Mouse (Mus musculus): ENCODE results near the gene Pard3. TPM values are rescaled to one million over a fixed set of nuclear protein-coding genes. Genes with fewer than 3 reads are reported as not detected.

Gene Pard3
- polyA plus RNA-seq, 1 experiment from 2014 or later: 24.2 TPM

DNA sequence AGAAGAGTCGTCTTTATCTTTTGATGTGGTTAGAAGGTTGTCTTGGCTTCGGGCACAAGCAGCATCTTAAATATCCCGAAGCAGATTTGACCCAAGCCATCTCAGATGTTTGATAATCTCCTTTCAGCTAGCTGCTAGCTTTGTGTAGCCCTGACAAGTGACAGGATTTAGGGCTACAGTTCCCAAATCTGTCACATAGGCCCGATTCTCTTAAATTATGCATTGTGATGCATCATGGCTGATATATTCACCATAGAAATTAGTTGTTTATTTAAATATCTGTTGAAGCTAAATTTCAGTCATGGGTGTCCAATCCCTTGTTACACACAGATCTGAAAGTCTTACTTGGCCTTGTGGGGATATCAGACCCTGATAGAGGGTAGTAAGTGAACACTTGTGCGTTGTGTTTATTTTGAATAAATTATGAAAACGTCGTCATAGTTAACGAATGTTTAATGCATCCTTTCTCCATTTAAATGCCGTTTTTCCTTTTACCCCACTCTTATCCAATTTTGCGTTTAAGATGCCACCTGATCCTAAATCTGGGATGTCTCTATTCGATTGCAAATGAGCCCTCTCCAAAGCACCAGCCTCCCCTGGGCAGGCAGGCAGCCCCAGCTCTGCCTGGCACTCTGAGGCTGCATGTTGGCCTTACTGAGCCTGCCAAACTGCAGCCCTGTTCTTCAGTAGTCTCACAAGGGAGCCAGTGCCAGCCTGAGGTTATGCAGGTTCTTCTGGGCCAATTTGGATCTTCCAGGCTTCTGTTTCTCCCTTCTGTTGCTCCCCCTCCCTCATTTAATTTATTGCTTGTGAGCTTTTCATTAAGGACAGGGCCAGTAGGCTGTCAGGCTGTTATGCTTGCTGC is 315.5 kb downstream of the Pard3 start:
- Histone ChIP-seq H3K36me3 (peaks cover 41% of the 10 kb centered on the region), H3K4me3 (no peak overlapping the region), H3K27ac (no peak overlapping the region), H3K27me3 (ENCODE audit: insufficient read depth, poor library complexity, severe bottlenecking) (no peaks in the 10 kb centered on the region), H3K4me1 (replicated peaks) (no peaks in the 10 kb centered on the region), H3K9me3 (0 out of 2 replicates have a peak, but pooled peaks cover 7% of the 10 kb centered on the region)
- WGBS: 69% methylated on average over 11 of the region's 11 CpGs
- no peak for DNase-seq (ENCODE audit: low spot score)

DNA sequence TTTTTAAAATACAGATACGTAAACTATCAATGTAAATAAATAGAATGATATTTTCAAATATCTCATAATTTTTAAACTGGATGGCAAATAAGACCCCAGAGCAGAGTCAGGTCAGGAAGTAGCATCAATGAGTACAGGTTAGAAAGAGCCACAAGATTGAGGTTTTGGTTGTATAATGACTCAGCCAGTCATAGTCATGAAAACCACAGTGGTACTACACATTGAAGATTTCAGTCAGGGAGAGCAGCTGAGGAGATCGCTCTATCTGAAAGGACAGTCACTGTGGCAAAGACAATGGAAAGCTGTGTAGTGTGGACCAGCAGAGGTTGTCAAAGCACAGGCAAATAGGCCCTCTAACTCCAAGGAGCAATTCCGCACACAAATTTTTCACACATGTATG is 317.6 kb downstream of the Pard3 start:
- Histone ChIP-seq H3K9me3 (0 out of 2 replicates have a peak, but pooled peaks cover 7% of the 10 kb centered on the region), H3K27me3 (ENCODE audit: insufficient read depth, poor library complexity, severe bottlenecking) (no peaks in the 10 kb centered on the region), H3K36me3 (peaks cover 56% of the 10 kb centered on the region), H3K4me3 (no peak overlapping the region), H3K27ac (no peak overlapping the region), H3K4me1 (replicated peaks) (no peaks in the 10 kb centered on the region)
- no peak for DNase-seq (ENCODE audit: low spot score)
- WGBS: 95% methylated on average over 3 of the region's 3 CpGs

DNA sequence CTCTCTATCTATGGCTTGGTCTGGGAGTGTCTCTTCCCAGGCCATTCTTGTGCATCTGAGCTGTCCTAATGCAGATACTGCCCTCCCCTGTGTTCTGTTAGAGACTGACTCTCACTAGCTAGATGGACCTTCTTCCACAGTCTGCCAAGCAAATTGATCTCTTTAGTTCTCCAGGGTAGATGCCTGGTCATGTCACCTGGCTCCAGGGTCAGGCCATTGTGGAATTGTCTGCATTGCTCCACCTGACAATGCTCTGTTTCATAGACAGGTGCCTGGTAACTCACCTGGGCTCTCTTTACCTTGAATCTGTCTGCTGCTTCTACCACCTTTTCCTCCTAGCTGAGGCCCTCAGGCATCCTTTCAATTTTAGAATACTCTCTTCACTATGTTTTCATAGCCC is 329.0 kb downstream of the Pard3 start:
- no peak overlapping the region for H3K4me3 ChIP-seq
- no peaks in the 10 kb centered on the region for H3K27me3 ChIP-seq (ENCODE audit: insufficient read depth, poor library complexity, severe bottlenecking)
- no peak for DNase-seq (ENCODE audit: low spot score)
- peaks cover 46% of the 10 kb centered on the region for H3K36me3 ChIP-seq
- peaks cover 10% of the 10 kb centered on the region; the same call in 1 of the 2 replicates for H3K9me3 ChIP-seq
- H3K4me1 ChIP-seq (replicated peaks): no peaks in the 10 kb centered on the region
- H3K27ac ChIP-seq: no peak overlapping the region

DNA sequence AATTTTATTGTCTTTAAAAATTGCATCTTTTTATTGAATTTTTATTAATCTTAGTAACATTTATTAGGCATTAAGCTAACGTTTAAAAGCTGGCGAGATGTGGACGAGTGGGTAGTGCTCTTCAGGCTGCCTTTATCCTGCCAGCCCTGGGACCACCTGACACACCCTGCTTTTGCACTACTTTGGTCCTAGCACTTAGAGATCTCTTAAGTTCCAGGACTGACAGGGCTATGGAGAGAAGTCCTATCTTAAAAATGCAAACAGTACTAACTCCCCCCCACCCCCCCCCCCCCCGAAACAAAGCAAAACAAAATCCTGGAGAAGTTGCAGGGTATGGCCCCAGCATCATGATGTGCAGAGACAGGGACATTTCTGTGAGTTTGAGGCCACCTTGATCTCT is 331.8 kb downstream of the Pard3 start:
- Histone ChIP-seq H3K27me3 (ENCODE audit: insufficient read depth, poor library complexity, severe bottlenecking) (no peaks in the 10 kb centered on the region), H3K9me3 (no peaks in the 10 kb centered on the region), H3K36me3 (peaks cover 43% of the 10 kb centered on the region), H3K4me1 (replicated peaks) (no peaks in the 10 kb centered on the region), H3K27ac (no peak overlapping the region), H3K4me3 (no peak overlapping the region)
- no peak for DNase-seq (ENCODE audit: low spot score)
- WGBS: 83% methylated on average over 4 of the region's 4 CpGs

DNA sequence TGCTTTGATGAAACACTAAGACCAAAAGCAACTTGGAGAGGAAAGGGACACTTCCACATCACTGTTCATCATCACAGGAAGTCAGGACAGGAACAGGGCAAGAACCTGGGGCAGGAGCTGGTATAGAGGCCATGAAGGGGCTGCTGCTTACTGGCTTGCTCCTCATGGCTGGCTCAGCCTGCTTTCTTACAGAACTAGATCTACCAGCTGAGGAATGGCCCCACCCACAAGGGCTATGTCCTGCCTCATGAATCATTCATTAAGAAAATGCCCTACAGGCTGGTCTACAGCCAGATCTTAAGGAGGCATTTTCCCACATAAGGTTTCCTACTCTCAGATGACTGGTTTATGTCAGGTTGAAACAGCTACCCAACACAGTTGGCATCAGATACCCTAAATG is 342.1 kb downstream of the Pard3 start:
- Histone ChIP-seq H3K36me3 (peaks cover 32% of the 10 kb centered on the region), H3K27me3 (ENCODE audit: insufficient read depth, poor library complexity, severe bottlenecking) (no peaks in the 10 kb centered on the region), H3K4me3 (no peak overlapping the region), H3K4me1 (replicated peaks) (peaks cover 7% of the 10 kb centered on the region; the same call in 1 of the 2 replicates), H3K27ac (no peak overlapping the region), H3K9me3 (no peaks in the 10 kb centered on the region)
- no peak for DNase-seq (ENCODE audit: low spot score)

DNA sequence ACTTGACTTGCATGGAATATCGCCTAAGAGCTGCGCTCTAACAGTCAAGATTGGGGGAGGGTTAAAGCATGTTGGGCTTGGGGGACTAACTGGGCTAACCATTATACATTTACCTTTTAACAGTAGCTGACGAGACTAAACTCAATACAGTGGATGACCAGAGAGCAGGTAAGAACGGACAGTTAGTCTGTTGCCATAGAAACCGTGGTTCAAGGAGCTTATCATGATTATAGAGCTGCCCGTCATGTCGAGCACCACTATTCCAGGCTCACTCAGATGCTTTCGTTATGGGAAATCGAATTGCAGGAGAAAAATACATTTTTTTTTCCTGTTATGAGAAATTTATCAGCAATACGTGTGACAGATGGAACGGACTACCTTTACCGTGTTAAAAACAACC is 346.9 kb downstream of the Pard3 start:
- Histone ChIP-seq H3K27ac (no peak overlapping the region), H3K9me3 (no peaks in the 10 kb centered on the region), H3K36me3 (peaks cover 27% of the 10 kb centered on the region), H3K27me3 (ENCODE audit: insufficient read depth, poor library complexity, severe bottlenecking) (no peaks in the 10 kb centered on the region), H3K4me3 (no peak overlapping the region), H3K4me1 (replicated peaks) (peaks cover 3% of the 10 kb centered on the region; the same call in 1 of the 2 replicates)
- WGBS: 92% methylated on average over 12 of the region's 12 CpGs
- no peak for DNase-seq (ENCODE audit: low spot score)

DNA sequence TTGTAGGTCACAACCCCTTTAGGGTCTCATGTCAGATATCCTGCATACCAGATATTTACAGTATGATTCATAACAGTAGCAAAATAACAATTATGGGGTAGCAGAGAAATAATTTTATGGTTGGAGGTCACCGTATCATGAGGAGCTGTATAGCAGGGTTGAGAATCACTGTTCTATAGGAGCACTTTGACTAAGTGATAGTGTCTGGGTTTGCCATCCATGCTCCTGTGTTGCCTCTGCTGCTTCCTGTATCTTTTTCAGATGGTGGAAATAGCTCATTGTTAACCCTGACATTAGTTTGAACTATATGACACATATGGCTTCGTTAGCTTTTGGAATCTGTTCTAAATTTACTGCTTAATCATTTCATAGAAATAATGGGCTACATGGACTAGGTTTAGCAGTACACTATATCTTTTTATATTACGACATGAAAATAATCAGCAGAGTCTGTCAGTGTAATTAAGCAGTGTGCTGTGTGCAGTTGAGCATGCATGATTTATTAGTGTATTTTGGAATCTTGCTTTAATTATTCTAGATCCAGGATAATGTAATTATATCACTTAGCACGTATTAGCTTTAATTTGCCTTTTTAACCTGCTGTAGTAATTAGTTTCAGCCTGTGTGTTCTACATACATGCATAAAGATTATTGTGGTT is 347.6 kb downstream of the Pard3 start:
- H3K27me3 ChIP-seq (ENCODE audit: insufficient read depth, poor library complexity, severe bottlenecking): no peaks in the 10 kb centered on the region
- H3K4me1 ChIP-seq (replicated peaks): no peaks in the 10 kb centered on the region
- 95% methylated on average over 4 of the region's 4 CpGs for WGBS
- H3K4me3 ChIP-seq: no peak overlapping the region
- peaks cover 25% of the 10 kb centered on the region for H3K36me3 ChIP-seq
- H3K9me3 ChIP-seq: no peaks in the 10 kb centered on the region
- no peak for DNase-seq (ENCODE audit: low spot score)
- H3K27ac ChIP-seq: no peak overlapping the region

DNA sequence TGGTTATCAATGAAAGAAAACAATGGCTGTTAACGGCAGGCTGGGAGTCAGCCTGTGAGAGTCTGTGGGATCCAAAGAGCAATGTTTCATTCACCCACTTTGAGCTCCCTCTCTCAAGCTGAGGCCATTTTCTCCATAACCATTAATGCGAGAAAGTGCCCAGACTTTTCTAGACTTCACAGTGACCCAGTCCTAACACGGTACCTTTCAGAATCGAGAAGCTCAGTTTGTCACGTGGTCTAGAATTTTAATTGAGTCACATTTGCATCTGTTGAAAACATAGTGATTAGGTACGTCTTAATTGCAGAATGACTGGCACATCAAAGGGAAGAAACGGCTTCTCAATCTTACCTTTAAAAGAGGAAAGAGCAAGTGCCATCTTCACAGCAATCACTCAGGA is 359.3 kb downstream of the Pard3 start:
- 73% methylated on average over 7 of the region's 7 CpGs for WGBS
- Histone ChIP-seq H3K9me3 (no peaks in the 10 kb centered on the region), H3K27me3 (ENCODE audit: insufficient read depth, poor library complexity, severe bottlenecking) (no peaks in the 10 kb centered on the region), H3K4me3 (no peak overlapping the region), H3K4me1 (replicated peaks) (peaks cover 5% of the 10 kb centered on the region; the same call in 1 of the 2 replicates), H3K36me3 (peaks cover 51% of the 10 kb centered on the region), H3K27ac (no peak overlapping the region)
- DNase-seq (ENCODE audit: low spot score): no peak

DNA sequence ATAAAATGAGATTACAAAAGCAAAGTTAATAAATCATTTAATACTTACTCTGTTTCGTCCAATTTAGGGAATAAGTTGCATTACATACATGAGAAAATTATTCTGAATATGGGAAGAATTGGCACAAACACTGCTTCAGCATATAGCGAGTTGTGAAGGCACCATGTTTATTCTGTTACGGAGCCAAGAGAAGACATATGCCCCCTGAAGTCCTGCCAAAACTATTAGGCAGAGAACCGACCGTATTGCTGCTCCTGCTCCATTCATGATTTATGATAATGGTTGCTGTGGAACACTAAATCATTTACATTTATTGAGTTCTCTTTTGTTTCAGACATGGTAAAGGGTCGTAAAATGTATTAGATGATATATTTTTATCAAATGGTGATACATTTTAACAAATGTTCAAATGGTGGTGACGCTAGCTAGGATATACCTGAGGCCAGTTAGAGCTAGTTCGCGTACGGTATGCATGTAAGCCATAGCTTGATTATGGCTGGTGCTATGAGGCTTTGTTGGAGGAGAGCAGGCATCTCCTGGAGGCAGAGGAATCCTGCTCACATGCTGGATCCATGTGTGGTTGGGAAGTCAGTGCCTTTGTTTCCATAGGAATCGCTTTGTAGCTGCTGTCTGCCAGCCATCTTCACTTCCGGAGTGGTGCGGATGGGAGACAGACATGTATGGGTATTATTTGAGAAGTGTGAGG is 360.7 kb downstream of the Pard3 start:
- H3K36me3 ChIP-seq: peaks cover 51% of the 10 kb centered on the region
- H3K27me3 ChIP-seq (ENCODE audit: insufficient read depth, poor library complexity, severe bottlenecking): no peaks in the 10 kb centered on the region
- 93% methylated on average over 13 of the region's 13 CpGs for WGBS
- H3K27ac ChIP-seq: no peak overlapping the region
- DNase-seq (ENCODE audit: low spot score): no peak
- H3K4me3 ChIP-seq: no peak overlapping the region
- H3K4me1 ChIP-seq (replicated peaks): peaks cover 5% of the 10 kb centered on the region; the same call in 1 of the 2 replicates
- no peaks in the 10 kb centered on the region for H3K9me3 ChIP-seq

DNA sequence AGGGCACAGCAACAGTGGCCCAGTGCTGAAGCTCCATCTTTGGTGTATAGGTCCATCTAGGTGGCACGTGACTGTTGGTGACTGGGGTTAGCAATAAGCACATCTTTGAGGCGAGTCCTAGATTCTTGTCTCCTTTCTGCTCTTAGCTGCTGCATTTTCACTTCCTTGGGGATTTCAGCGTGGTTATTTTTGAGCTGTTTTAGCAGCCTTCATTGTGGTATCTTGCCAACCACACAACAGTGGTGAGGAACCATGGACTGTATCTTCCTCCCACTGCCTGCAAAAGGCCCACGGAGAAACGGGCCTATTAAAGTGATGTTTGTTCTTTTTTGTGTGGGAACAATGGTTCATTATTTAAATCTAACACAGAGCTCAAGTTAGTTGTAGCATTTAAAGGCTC is 363.2 kb downstream of the Pard3 start:
- WGBS: 82% methylated on average over 5 of the region's 5 CpGs
- H3K36me3 ChIP-seq: peaks cover 39% of the 10 kb centered on the region
- H3K4me3 ChIP-seq: no peak overlapping the region

DNA sequence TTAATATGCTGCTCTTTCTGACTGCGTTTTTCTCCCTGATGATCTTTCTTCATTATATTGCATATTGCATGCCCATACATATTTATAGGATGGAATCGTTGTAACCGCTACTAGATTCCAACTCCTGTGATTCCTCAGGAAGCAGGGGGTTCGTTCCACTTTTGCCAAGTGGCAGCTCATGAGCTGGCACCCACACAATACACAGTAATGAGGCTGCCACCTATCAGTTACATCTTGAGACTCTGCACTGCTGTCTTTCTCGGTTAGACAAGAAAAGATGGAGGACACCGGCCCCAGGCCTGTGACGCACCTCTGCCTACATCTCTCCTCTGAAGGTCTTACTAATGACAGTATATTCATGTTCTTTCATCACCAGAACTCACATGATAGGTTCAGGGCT is 364.3 kb downstream of the Pard3 start:
- DNase-seq (ENCODE audit: low spot score): no peak
- H3K9me3 ChIP-seq: no peaks in the 10 kb centered on the region
- H3K36me3 ChIP-seq: peaks cover 44% of the 10 kb centered on the region
- H3K27ac ChIP-seq: no peak overlapping the region
- H3K4me3 ChIP-seq: no peak overlapping the region
- no peaks in the 10 kb centered on the region for H3K27me3 ChIP-seq (ENCODE audit: insufficient read depth, poor library complexity, severe bottlenecking)
- peaks cover 6% of the 10 kb centered on the region for H3K4me1 ChIP-seq (replicated peaks)
- 91% methylated on average over 7 of the region's 7 CpGs for WGBS

More for the DNA sequence above, 363.2 kb downstream of the Pard3 start:
- Histone ChIP-seq H3K27ac (no peak overlapping the region), H3K27me3 (ENCODE audit: insufficient read depth, poor library complexity, severe bottlenecking) (no peaks in the 10 kb centered on the region), H3K9me3 (no peaks in the 10 kb centered on the region), H3K4me1 (replicated peaks) (peaks cover 11% of the 10 kb centered on the region)
- no peak for DNase-seq (ENCODE audit: low spot score)

DNA sequence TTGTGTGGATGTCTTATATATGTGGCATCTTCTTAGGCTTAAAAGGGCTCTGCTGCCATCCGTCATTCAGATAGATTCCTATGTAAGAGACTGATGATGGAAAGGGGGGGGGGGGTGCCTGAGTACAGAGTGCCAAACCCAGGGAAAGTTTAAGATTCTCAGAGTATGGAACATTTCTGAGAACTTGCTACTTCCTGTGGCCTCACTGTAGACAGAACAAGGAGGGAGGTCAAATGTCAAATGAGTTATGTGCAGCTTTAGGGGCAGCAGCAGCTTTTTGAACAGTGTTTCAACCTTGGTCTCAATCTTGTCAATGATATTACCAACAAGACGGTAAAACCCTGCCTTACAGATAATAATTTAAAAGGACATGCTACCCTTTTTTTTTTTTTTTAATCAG is 367.5 kb downstream of the Pard3 start:
- 90% methylated on average over 2 of the region's 2 CpGs for WGBS
- Histone ChIP-seq H3K4me3 (no peak overlapping the region), H3K27ac (no peak overlapping the region), H3K4me1 (replicated peaks) (peaks cover 6% of the 10 kb centered on the region), H3K9me3 (no peaks in the 10 kb centered on the region), H3K27me3 (ENCODE audit: insufficient read depth, poor library complexity, severe bottlenecking) (no peaks in the 10 kb centered on the region), H3K36me3 (peaks cover 46% of the 10 kb centered on the region)
- no peak for DNase-seq (ENCODE audit: low spot score)

DNA sequence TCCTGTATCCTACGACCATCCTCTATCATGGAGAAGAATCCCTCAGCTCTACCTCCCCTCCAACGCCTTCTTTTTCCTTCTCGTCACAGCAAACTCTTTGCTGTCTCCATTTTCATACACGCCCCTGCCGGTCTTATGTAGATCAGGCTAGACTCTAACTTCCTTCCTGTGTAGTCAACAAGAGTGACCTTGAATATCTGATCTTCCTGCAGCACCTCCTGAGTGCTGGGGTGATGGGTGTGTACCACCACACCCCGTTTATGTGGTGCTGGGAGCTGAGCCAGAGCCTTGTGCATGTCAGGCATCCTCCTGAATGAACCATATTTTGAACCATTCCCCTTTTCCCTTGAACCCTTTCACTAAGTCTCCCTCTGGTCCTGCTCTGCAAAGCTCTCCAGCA is 372.3 kb downstream of the Pard3 start:
- Histone ChIP-seq H3K4me1 (replicated peaks) (peaks cover 23% of the 10 kb centered on the region), H3K27me3 (ENCODE audit: insufficient read depth, poor library complexity, severe bottlenecking) (no peaks in the 10 kb centered on the region), H3K36me3 (peaks cover 17% of the 10 kb centered on the region), H3K4me3 (no peak overlapping the region), H3K9me3 (no peaks in the 10 kb centered on the region), H3K27ac (no peak overlapping the region)
- WGBS: 89% methylated on average over 6 of the region's 6 CpGs
- no peak for DNase-seq (ENCODE audit: low spot score)

Measured in hindbrain, embryonic 10.5 days (tissue).